Mouse (Mus musculus): ENCODE data around the gene Olfr420. TPM values are rescaled to one million over a fixed set of nuclear protein-coding genes. Genes with fewer than 3 reads are reported as not detected.

Olfr420 gene
- not detected for total RNA-seq (2023)

DNA sequence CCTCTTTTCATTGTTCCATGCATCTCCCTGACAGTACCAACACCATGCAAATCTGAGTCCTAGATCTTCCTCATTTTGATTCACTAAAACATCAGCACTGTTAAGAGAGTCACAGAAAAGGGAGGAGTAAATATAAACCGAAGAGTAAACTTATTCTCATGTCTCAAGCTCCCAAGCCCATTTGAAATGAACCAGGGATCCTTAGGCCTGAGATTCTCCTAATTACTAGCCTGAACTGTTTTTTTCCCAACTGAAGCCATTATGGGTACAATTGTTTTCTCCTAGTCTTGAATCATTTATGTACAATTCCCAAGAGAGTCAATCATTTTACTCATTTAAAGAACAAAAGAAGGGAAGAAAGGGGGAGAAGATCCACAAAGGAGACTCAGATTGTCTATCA lies at the start of gene Olfr420:
TSS of gene Olfr420 (plus strand) at position 301 of the 400 bp plus-strand sequence.

DNA sequence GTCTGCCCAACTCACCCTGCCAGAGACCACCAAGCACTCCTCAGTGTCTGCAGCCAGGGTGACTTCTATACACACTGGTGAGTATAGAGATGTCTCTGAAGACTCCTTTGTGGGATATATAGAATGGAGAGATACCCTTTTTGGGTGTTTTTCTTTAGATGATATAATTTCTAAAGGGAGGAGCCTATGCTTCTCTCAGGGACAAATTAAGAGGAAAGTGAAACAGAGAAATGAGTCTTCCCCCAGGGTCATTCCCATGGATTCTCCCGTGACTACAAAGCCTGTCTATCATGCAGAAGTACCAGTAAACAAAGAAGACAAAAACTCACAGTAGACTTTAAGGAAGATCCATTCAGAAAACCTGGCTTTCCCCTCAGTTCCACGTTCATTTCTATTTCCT lies 34.4 kb upstream of the Olfr420 start, which contains the start of gene Olfr231:
TSS of gene Olfr231 (minus strand) at position 101 of the 400 bp plus-strand sequence.

DNA sequence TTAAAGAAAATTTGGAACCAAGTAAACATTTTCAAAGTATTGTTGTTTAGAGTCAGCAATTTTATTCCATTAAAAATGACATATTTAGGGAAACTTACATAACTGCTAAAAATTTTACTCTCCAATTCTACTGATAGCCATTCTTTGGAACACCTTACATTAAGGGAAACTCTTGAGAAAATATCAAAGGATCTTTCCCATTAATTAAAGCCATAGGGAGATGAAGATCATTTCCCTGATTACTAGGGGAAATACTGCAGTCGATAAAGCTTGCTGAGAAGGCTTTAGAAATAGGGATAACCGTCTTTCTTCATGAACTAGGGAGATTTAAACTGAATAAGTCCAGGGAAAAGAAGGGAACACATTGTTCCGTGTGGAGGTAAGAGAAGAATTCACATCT lies 24.2 kb upstream of the Olfr420 start, which contains the start of gene Olfr424:
TSS of gene Olfr424 (plus strand) at position 301 of the 400 bp plus-strand sequence.

DNA sequence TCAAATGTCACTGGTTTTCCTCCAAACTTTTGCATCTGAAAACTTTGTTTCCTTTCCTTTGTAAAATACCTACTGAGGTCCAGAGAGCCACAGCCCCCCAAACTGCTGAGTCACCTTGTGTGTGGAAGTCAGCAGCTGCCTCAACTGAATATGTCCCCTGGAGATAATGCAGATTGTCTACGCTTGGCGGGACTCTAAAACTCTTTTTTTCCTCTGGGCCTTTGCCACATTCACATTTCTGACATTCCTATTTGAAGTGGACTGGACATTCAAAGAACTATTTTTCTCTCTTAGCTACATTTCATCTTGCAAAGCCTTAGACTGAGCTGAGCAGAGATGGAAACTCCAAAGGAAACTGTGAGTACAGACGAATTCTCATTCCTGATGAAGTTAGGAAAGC lies 17.2 kb downstream of the Olfr420 start, which contains the start of gene Spta1:
TSS of gene Spta1 (plus strand) at position 172 of the 400 bp plus-strand sequence.

Other genes with a start within 250 kb of the Olfr420 start
- not detected for gene Ifi211, start 242.6 kb upstream of the Olfr420 start, total RNA-seq (2023)
- gene Mndal, start 213.1 kb upstream of the Olfr420 start, total RNA-seq (2023) = 269 TPM
- 172 TPM for gene Ifi203, start 213.0 kb upstream of the Olfr420 start, total RNA-seq (2023)
- not detected for gene Ifi202b, start 172.9 kb upstream of the Olfr420 start, total RNA-seq (2023)
- 5.3 TPM for gene Ifi205, start 123.8 kb upstream of the Olfr420 start, total RNA-seq (2023)
- gene Olfr433, start 114.9 kb upstream of the Olfr420 start, total RNA-seq (2023) = not detected
- not detected for gene Olfr432, start 106.4 kb upstream of the Olfr420 start, total RNA-seq (2023)
- gene Olfr430, start 89.0 kb upstream of the Olfr420 start, total RNA-seq (2023) = not detected
- gene Olfr429, start 71.3 kb upstream of the Olfr420 start, total RNA-seq (2023) = not detected
- not detected for gene Olfr427, start 58.7 kb upstream of the Olfr420 start, total RNA-seq (2023)
- not detected for gene Olfr231, start 34.5 kb upstream of the Olfr420 start, total RNA-seq (2023)
- not detected for gene Olfr424, start 24.1 kb upstream of the Olfr420 start, total RNA-seq (2023)
- 0.21 TPM for gene Spta1, start 17.1 kb downstream of the Olfr420 start, total RNA-seq (2023)
- not detected for gene Olfr419, start 96.4 kb downstream of the Olfr420 start, total RNA-seq (2023)
- not detected for gene Mptx1, start 174.9 kb downstream of the Olfr420 start, total RNA-seq (2023)
- not detected for gene Olfr417, start 209.5 kb downstream of the Olfr420 start, total RNA-seq (2023)
- gene Olfr248, start 235.4 kb downstream of the Olfr420 start, total RNA-seq (2023) = not detected

Data from CD4-positive naive resting alpha-beta T cell, adult 57 days (primary cell).